In the genomic region with DNA sequence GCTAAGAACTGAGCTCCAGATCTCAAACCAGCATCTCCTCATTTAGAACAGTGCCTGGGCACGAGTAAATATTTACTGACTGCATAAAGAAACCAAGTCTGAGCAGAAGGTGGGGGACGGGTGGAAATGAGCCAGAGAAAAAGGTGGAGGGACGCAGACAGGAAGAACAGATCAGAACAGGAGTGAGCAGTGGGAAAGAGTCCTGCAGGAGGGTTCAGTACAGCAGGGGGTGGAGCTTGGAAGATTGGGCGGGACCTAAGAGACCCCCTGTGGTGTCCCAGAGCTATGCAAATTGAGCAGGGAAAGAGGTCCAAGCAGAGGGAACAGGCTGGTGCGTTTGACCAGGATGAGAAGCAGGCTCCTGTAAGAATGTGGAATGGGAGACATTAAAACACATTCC, we compare ENCODE assay signal across 9 mouse cellular contexts. TPM values are rescaled to one million over a fixed set of nuclear protein-coding genes. Genes with fewer than 3 reads are reported as not detected.
DNase-seq lines count a peak whose midpoint lies in the region; ATAC-seq and TF ChIP-seq lines count a peak whose summit lies in the region.
"Had no signal": no experiment of that assay in that cellular context is flagged by ENCODE, and none has a peak within 500 bp of the region (broad histone marks: within the 10 kb centered on the region; RNA-seq: fewer than 3 reads in every experiment).

No protein-coding gene starts in this region.

- no peaks in the 10 kb centered on the region for H3K4me1 ChIP-seq in lung, embryonic 14.5 days (ENCODE audit: insufficient read depth)
- H3K4me1 ChIP-seq in lung, adult 2 months (ENCODE audit: control insufficient read depth, insufficient read depth, low read length) = no peaks in the 10 kb centered on the region
- H3K4me1 ChIP-seq in forebrain, embryonic 10.5 days = peaks cover 35% of the 10 kb centered on the region
- no peaks in the 10 kb centered on the region for H3K4me1 ChIP-seq in kidney, postnatal 0 days (replicated peaks; ENCODE audit: insufficient read depth, low read length)
- peaks cover 34% of the 10 kb centered on the region for H3K4me1 ChIP-seq in neural tube, embryonic 15.5 days

- no peak overlapping the region for H3K9ac ChIP-seq in lung, embryonic 14.5 days
- H3K9ac ChIP-seq in kidney, postnatal 0 days (ENCODE audit: low read depth, low read length) = no peak overlapping the region
- no peak overlapping the region for H3K9ac ChIP-seq in neural tube, embryonic 15.5 days (replicated peaks)

- peak overlapping the region; percentile 53 for H3K4me2 ChIP-seq in lung, embryonic 14.5 days
- H3K4me2 ChIP-seq in kidney, postnatal 0 days (ENCODE audit: low read length) = peak overlapping the region; percentile 33; the same call in 1 of the 2 replicates
- H3K4me2 ChIP-seq in neural tube, embryonic 15.5 days = peak overlapping the region; percentile 48

- no peak overlapping the region for H3K27ac ChIP-seq in lung, embryonic 14.5 days (ENCODE audit: low read depth)
- peak overlapping the region; percentile 56; the same call in 1 of the 2 replicates for H3K27ac ChIP-seq in forebrain, embryonic 10.5 days
- H3K27ac ChIP-seq in kidney, postnatal 0 days = no peak overlapping the region
- H3K27ac ChIP-seq in neural tube, embryonic 15.5 days (replicated peaks) = no peak overlapping the region

- H3K27me3 ChIP-seq in lung, embryonic 14.5 days (ENCODE audit: insufficient read depth, low read length) = peaks cover 24% of the 10 kb centered on the region; the same call in 1 of the 2 replicates
- peaks cover 57% of the 10 kb centered on the region for H3K27me3 ChIP-seq in forebrain, embryonic 10.5 days (ENCODE audit: poor library complexity, severe bottlenecking)
- peaks cover 9% of the 10 kb centered on the region; the same call in 1 of the 2 replicates for H3K27me3 ChIP-seq in kidney, postnatal 0 days (ENCODE audit: insufficient read depth, low read length)
- H3K27me3 ChIP-seq in neural tube, embryonic 15.5 days (replicated peaks) = peaks cover 32% of the 10 kb centered on the region

- no peak for TF ChIP-seq POLR2A in lung, adult 2 months (IDR thresholded peaks at IDR 0.05; ENCODE audit: borderline replicate concordance, extremely low read depth, low read depth, low read length)

- WGBS in lung, embryonic 14.5 days = 2% methylated on average over 5 of the region's 5 CpGs
- 6% methylated on average over 5 of the region's 5 CpGs for WGBS in lung, adult 2 months
- 23% methylated on average over 5 of the region's 5 CpGs for WGBS in forebrain, embryonic 10.5 days
- 9% methylated on average over 5 of the region's 5 CpGs for WGBS in kidney, postnatal 0 days
- WGBS in neural tube, embryonic 15.5 days = 26% methylated on average over 5 of the region's 5 CpGs

- peak; percentile 66 for ATAC-seq in lung, embryonic 14.5 days (ENCODE audit: insufficient read depth)
- ATAC-seq in kidney, postnatal 0 days (replicated peaks; ENCODE audit: low FRiP score, low read depth) = no peak
- ATAC-seq in neural tube, embryonic 15.5 days (ENCODE audit: low FRiP score) = no peak
- no peak for ATAC-seq in frontal cortex, adult (ENCODE audit: low TSS enrichment)
- ATAC-seq: Patski had no signal

- no peaks in the 10 kb centered on the region for H3K36me3 ChIP-seq in lung, embryonic 14.5 days (ENCODE audit: insufficient read depth)
- H3K36me3 ChIP-seq in forebrain, embryonic 10.5 days (replicated peaks) = no peaks in the 10 kb centered on the region
- H3K36me3 ChIP-seq in kidney, postnatal 0 days (ENCODE audit: insufficient read depth, low read length) = no peaks in the 10 kb centered on the region
- H3K36me3 ChIP-seq in neural tube, embryonic 15.5 days = no peaks in the 10 kb centered on the region

- peak; percentile 40 for DNase-seq in lung, embryonic 14.5 days
- no peak for DNase-seq in lung, adult 2 months
- no peak for DNase-seq in forebrain, embryonic 10.5 days (ENCODE audit: extremely low spot score, low spot score)
- DNase-seq in kidney, postnatal 0 days (ENCODE audit: low spot score) = peak; percentile 18
- no peak for DNase-seq in spleen, postnatal 36 days (ENCODE audit: low spot score in 2 of 2)
- DNase-seq in right cerebral cortex, postnatal 36 days (ENCODE audit: low spot score in 2 of 2) = no peak

- no peak for TF ChIP-seq CTCF in lung, embryonic 14.5 days (IDR thresholded peaks at IDR 0.05; ENCODE audit: low read depth)
- no peak for TF ChIP-seq CTCF in lung, adult 2 months (IDR thresholded peaks at IDR 0.05; ENCODE audit: insufficient read depth, low read length)
- TF ChIP-seq CTCF in kidney, postnatal 0 days (IDR thresholded peaks at IDR 0.05; ENCODE audit: low read depth) = no peak

- H3K9me3 ChIP-seq in lung, embryonic 14.5 days (ENCODE audit: low read depth, low read length) = no peaks in the 10 kb centered on the region
- no peaks in the 10 kb centered on the region for H3K9me3 ChIP-seq in forebrain, embryonic 10.5 days
- no peaks in the 10 kb centered on the region for H3K9me3 ChIP-seq in kidney, postnatal 0 days (replicated peaks; ENCODE audit: low read length)
- H3K9me3 ChIP-seq in neural tube, embryonic 15.5 days (replicated peaks) = no peaks in the 10 kb centered on the region

- no peak overlapping the region for H3K4me3 ChIP-seq in lung, embryonic 14.5 days (ENCODE audit: low read depth, low read length)
- no peak overlapping the region for H3K4me3 ChIP-seq in lung, adult 2 months (replicated peaks; ENCODE audit: extremely low read depth, low read depth, low read length)
- peak overlapping the region; percentile 44 for H3K4me3 ChIP-seq in forebrain, embryonic 10.5 days
- H3K4me3 ChIP-seq in kidney, postnatal 0 days (replicated peaks; ENCODE audit: low read depth, low read length) = no peak overlapping the region
- 0 out of 2 replicates have a peak overlapping the region, but pooled peaks have one; percentile 11 for H3K4me3 ChIP-seq in neural tube, embryonic 15.5 days (replicated peaks)

RNA-seq across cellular contexts. Expression of gene Klhdc7a, which starts 37.1 kb away (rescaled TPM):
- 0.47 and 0.53 TPM in 2 replicates for polyA plus RNA-seq in lung, embryonic 14.5 days (2014; fragmentation: Nextera tagmentation; extraction: Ambion mirVana)
- polyA plus RNA-seq in lung, adult 2 months (2012; rRNA removed) = 7.4 and 7.8 TPM in 2 replicates
- 0.21 and 0.24 TPM in 2 replicates for polyA plus RNA-seq in forebrain, embryonic 10.5 days (2016; fragmentation: Nextera tagmentation; extraction: Ambion mirVana)
- 8.9 and 9.3 TPM in 2 replicates for polyA plus RNA-seq in kidney, postnatal 0 days (2015; fragmentation: Nextera tagmentation; extraction: Ambion mirVana)
- 0.08 and 0.80 TPM in 2 replicates for polyA plus RNA-seq in neural tube, embryonic 15.5 days (2015; fragmentation: Nextera tagmentation; extraction: Ambion mirVana)

Comparison
In these comparisons a context has a peak if more than half of its experiments do, and no peak if none do; other contexts are left out.
1. DNase-seq: peak in lung, embryonic 14.5 days (single experiment) and kidney, postnatal 0 days (single experiment); none in lung, adult 2 months (single experiment), forebrain, embryonic 10.5 days (single experiment), spleen, postnatal 36 days (0 of 2) and right cerebral cortex, postnatal 36 days (0 of 2).
2. H3K4me3 ChIP-seq: peak in forebrain, embryonic 10.5 days (single experiment) and neural tube, embryonic 15.5 days (single experiment); none in lung, embryonic 14.5 days (single experiment), lung, adult 2 months (single experiment) and kidney, postnatal 0 days (single experiment).
3. Peak in every context shown above with its lines, with median percentiles within 50 percentile points of each other: H3K4me2 ChIP-seq.